In the genomic region with DNA sequence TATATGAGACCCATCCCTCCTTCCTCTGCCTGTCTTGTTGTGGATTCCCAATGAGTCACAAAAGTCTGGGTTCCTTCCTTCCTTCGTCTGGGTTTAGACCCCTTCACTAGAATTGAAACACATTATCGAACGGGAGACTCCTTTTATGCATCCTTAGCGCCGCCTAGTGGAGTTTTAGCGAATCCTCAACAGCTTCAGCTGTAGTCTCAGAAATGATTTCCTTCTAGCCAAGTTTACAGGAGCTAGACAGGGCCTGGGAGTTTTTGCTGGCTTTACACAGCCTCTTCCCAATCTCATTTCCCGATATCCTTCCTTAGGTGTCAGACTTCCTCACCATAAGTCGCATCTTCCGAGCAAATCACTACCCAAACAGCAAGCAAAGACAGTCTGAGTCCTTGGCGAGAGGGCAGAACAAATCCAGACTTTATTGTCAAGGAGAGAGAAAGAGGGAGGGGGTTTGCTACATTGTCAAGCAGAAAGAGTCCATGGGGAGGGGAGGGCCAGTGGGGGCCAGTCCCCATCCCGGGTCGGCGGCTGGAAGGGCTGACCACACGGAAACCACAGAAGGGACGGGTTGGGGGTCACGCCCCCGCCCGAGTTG, we compare ENCODE assay signal across 7 mouse cellular contexts. TPM values are rescaled to one million over a fixed set of nuclear protein-coding genes. Genes with fewer than 3 reads are reported as not detected.
DNase-seq lines count a peak whose midpoint lies in the region; ATAC-seq and TF ChIP-seq lines count a peak whose summit lies in the region.

No protein-coding gene starts in this region.

- H3K4me1 ChIP-seq in E14TG2a.4 (replicated peaks; ENCODE audit: low read depth, low read length), result peaks cover 58% of the 10 kb centered on the region
- H3K4me1 ChIP-seq in heart, embryonic 12.5 days (replicated peaks), result peaks cover 54% of the 10 kb centered on the region
- peaks cover 62% of the 10 kb centered on the region for H3K4me1 ChIP-seq in kidney, embryonic 15.5 days

- peak; percentile 99 for TF ChIP-seq CTCF in E14TG2a.4 (conservative IDR thresholded peaks at IDR 0.05; ENCODE audit: low read length)

- H3K9ac ChIP-seq in heart, embryonic 12.5 days, result peak overlapping the region; percentile 61
- H3K9ac ChIP-seq in kidney, embryonic 15.5 days, result no peak overlapping the region

- WGBS in heart, embryonic 12.5 days, result 17% methylated on average over 18 of the region's 18 CpGs
- 11% methylated on average over 18 of the region's 18 CpGs for WGBS in kidney, embryonic 15.5 days

- peak; percentile 65 to 66 for DNase-seq in B cell, adult 2 months
- peak; percentile 53 to 68 for DNase-seq in cerebellum, postnatal 25 days
- peak; percentile 66 for DNase-seq in lung, postnatal 14 days
- peak; percentile 76 for DNase-seq in splenic B cell, adult 2 months (ENCODE audit: low read depth, low spot score)

- ATAC-seq in heart, embryonic 12.5 days (ENCODE audit: insufficient number of reproducible peaks, low FRiP score), result no peak
- ATAC-seq in kidney, embryonic 15.5 days (replicated peaks; ENCODE audit: low FRiP score), result no peak

- peaks cover 40% of the 10 kb centered on the region for H3K27me3 ChIP-seq in E14TG2a.4 (ENCODE audit: insufficient read depth, low read length)
- peaks cover 9% of the 10 kb centered on the region for H3K27me3 ChIP-seq in heart, embryonic 12.5 days (replicated peaks)
- H3K27me3 ChIP-seq in kidney, embryonic 15.5 days, result no peaks in the 10 kb centered on the region
- H3K27me3 ChIP-seq in splenic B cell, adult 2 months (ENCODE audit: control insufficient read depth, insufficient read depth, low read length, poor library complexity, severe bottlenecking), result no peaks in the 10 kb centered on the region

- peak overlapping the region; percentile 71 for H3K4me3 ChIP-seq in E14TG2a.4 (replicated peaks; ENCODE audit: low read length)
- peak overlapping the region; percentile 42; the same call in 1 of the 2 replicates for H3K4me3 ChIP-seq in heart, embryonic 12.5 days
- no peak overlapping the region for H3K4me3 ChIP-seq in kidney, embryonic 15.5 days (replicated peaks)

- H3K9me3 ChIP-seq in E14TG2a.4 (ENCODE audit: low read length), result no peaks in the 10 kb centered on the region
- H3K9me3 ChIP-seq in heart, embryonic 12.5 days (replicated peaks), result no peaks in the 10 kb centered on the region
- no peaks in the 10 kb centered on the region for H3K9me3 ChIP-seq in kidney, embryonic 15.5 days (replicated peaks)

- peaks cover 35% of the 10 kb centered on the region for H3K36me3 ChIP-seq in E14TG2a.4 (ENCODE audit: insufficient read depth, low read length)
- peaks cover 23% of the 10 kb centered on the region for H3K36me3 ChIP-seq in heart, embryonic 12.5 days
- H3K36me3 ChIP-seq in kidney, embryonic 15.5 days, result peaks cover 27% of the 10 kb centered on the region
- H3K36me3 ChIP-seq in splenic B cell, adult 2 months (ENCODE audit: control insufficient read depth, insufficient read depth, low read length, poor library complexity, severe bottlenecking), result peaks cover 2% of the 10 kb centered on the region

- peak overlapping the region; percentile 88 for H3K4me2 ChIP-seq in heart, embryonic 12.5 days
- peak overlapping the region; percentile 61 for H3K4me2 ChIP-seq in kidney, embryonic 15.5 days

- no peak overlapping the region for H3K27ac ChIP-seq in heart, embryonic 12.5 days (ENCODE audit: poor library complexity, severe bottlenecking)
- no peak overlapping the region for H3K27ac ChIP-seq in kidney, embryonic 15.5 days

RNA-seq across cellular contexts. Expression of gene Gpr84, which starts 3.2 kb away (rescaled TPM):
- polyA plus RNA-seq in heart, embryonic 12.5 days (2016; fragmentation: Nextera tagmentation; extraction: Ambion mirVana), result 0.17 and 0.29 TPM in 2 replicates
- polyA plus RNA-seq in kidney, embryonic 15.5 days (2015; fragmentation: Nextera tagmentation; extraction: Ambion mirVana), result 0.42 and 0.48 TPM in 2 replicates

RNA-seq across cellular contexts. Expression of gene Zfp385a, which starts 26.3 kb away (rescaled TPM):
- 9.2 and 10.3 TPM in 2 replicates for polyA plus RNA-seq in heart, embryonic 12.5 days (2016; fragmentation: Nextera tagmentation; extraction: Ambion mirVana)
- 12.5 and 14.4 TPM in 2 replicates for polyA plus RNA-seq in kidney, embryonic 15.5 days (2015; fragmentation: Nextera tagmentation; extraction: Ambion mirVana)

RNA-seq across cellular contexts. Expression of gene Copz1, which starts 41.1 kb away (rescaled TPM):
- 166 TPM in 2 replicates for polyA plus RNA-seq in heart, embryonic 12.5 days (2016; fragmentation: Nextera tagmentation; extraction: Ambion mirVana)
- polyA plus RNA-seq in kidney, embryonic 15.5 days (2015; fragmentation: Nextera tagmentation; extraction: Ambion mirVana), result 298 and 300 TPM in 2 replicates

RNA-seq across cellular contexts. Expression of gene Itga5, which starts 53.0 kb away (rescaled TPM):
- 111 and 115 TPM in 2 replicates for polyA plus RNA-seq in heart, embryonic 12.5 days (2016; fragmentation: Nextera tagmentation; extraction: Ambion mirVana)
- polyA plus RNA-seq in kidney, embryonic 15.5 days (2015; fragmentation: Nextera tagmentation; extraction: Ambion mirVana), result 32.8 and 41.3 TPM in 2 replicates

RNA-seq across cellular contexts. Expression of gene Nfe2, which starts 55.4 kb away (rescaled TPM):
- polyA plus RNA-seq in heart, embryonic 12.5 days (2016; fragmentation: Nextera tagmentation; extraction: Ambion mirVana), result 12.1 and 12.4 TPM in 2 replicates
- 5.1 and 6.2 TPM in 2 replicates for polyA plus RNA-seq in kidney, embryonic 15.5 days (2015; fragmentation: Nextera tagmentation; extraction: Ambion mirVana)
